Mouse (Mus musculus) cerebellum, adult (tissue): Measurements from ENCODE around the gene Gm8281.
"Not testable (repeated sequence)": the region's sequence is repeated elsewhere in the genome, so short reads cannot be mapped to it uniquely, and the experiment has no call there.

Experiments
- ATAC-seq: cut with Nextera tagmentation; 2 replicates; pipeline ENCODE4 v1.9.2; 2017; ENCODE audit warnings: mild to moderate bottlenecking, moderate library complexity, mixed read lengths; ENCODE audit not compliant: insufficient number of reproducible peaks, low FRiP score, low TSS enrichment

The Gm8281 gene

DNA sequence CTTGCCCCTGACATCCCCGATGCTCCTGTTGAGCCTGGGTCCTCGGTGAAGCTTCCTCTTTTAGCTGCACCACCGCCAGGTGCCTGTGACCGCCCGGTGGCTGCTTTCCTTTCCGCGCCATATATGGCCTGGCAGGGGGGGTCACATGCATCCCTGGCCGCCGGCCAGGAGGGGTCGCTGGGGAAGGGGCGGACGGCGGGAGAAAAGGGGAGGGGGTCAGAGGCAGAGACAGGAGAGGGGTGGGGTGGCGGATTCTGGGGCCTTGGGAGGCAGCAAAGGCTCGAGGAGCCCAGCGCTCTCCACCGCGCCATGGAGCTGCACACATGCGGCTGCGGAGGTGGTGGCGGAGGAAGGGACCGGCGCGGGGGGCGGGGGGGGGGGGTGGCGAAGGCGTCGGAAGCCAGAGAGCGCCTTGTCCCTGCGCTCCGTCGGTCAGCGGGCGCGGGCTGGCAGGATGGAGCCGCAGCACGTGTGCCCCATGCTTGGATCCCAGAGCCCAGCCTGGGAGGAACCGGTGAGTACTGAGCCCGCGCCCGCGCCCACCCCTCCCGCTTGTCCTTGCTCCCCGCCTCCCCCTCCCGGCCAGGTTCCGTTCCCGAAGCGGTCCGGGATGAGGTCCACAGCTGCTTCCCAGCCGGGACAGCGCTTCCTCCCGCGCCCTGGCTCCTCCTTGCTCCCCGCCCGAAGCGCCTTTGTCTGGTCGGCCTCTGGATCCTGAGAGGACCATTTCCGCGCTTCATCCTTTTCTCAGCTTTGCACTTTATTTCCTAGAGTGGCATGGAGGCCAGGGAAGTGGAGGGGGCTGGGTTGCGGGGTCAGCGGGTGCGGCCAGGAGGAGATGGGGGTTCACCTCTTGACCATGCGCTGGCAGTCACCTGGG is at the start of gene Gm8281:
Gene Gm8281, plus strand, starts transcription at position 430 of the 880 bp plus-strand sequence.
- ATAC-seq: not testable (repeated sequence)

DNA sequence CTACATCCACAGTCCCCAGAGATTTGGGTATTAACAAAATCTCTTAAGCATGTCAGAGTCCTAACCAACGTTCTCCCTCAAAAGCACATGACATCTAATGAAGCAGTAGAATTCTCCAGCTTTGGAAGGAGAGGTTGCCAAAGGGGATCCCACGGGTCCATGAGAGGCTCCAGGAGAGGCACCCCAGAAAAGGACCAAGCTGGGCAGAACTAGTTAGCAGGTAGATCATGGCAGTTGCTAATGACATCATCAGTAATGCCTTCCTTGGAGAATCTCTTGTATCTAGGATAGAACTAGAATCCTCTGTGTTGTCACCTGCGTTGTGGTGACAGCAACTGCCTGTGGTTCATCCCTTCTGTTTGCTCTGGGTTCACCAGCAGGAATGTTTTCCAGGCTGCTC is 20.5 kb upstream of the Gm8281 start, which contains the start of gene 4930555G01Rik:
Gene 4930555G01Rik, plus strand, starts transcription at position 301 of the 400 bp plus-strand sequence.
- not testable (repeated sequence) for ATAC-seq

DNA sequence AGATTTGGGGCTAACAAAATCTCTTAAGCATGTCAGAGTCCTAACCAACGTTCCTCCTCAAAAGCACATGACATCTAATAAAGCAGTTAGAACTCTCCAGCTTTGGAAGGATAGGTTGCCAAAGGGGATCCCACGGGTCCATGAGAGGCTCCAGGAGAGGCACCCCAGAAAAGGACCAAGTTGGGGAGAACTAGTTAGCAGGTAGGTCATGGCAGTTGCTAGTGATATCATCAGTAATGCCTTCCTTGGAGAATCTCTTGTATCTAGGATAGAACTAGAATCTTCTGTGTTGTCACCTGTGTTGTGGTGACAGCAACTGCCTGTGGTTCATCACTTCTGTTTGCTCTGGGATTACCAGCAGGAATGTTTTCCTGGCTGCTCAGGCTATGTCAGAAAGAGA is 60.4 kb downstream of the Gm8281 start, which contains the start of gene Gm8279:
Gene Gm8279, plus strand, starts transcription at position 301 of the 400 bp plus-strand sequence.
- not testable (repeated sequence) for ATAC-seq
